Mouse (Mus musculus) spleen, adult 10 weeks (tissue): ENCODE data around the gene Clcn5. TPM values are rescaled to one million over a fixed set of nuclear protein-coding genes. Genes with fewer than 3 reads are reported as not detected.

Source experiments
- polyA plus RNA-seq: library from polyadenylated mRNA; stranded (reverse); fragments of 350-450 nt; fragmentation: Illumina TruSeq; extraction: RNeasy Lipid Tissue Mini Kit (QIAGEN cat#74804); gene quantifications from one replicate; pipeline ENCODE4 v1.2.3, GENCODE M21; 2015; ENCODE audit warnings: low replicate concordance; ENCODE audit not compliant: insufficient read depth

The Clcn5 gene
- polyA plus RNA-seq: 8.4 TPM

GRCm38 (mm10) chrX:7319089-7319721 lies at the start of gene Clcn5:
Gene Clcn5, minus strand, starts transcription at chrX:7319358.

Other genes with a start within 250 kb of the Clcn5 start
- gene Usp27x, start 56.5 kb upstream of the Clcn5 start, polyA plus RNA-seq: 1.3 TPM